Mouse (Mus musculus) forebrain, embryonic 10.5 days (tissue): ENCODE measurements at regions not wholly inside any gene's neighbourhood (a gene's known extent, or its start where the extent isn't known, plus 50 kb on each side); places are given as distances from the start of the nearest gene placed in this dataset.

Source experiments
- DNase-seq: peaks from one replicate; pipeline ENCODE4 v3.0.0-alpha.2; 2017; ENCODE audit warnings: low spot score; ENCODE audit errors: extremely low spot score
- H3K27ac ChIP-seq: fragments of 300-500 bp; sonication (generic); 2 replicates; pipeline ENCODE4 v1.5.1; 2016; ENCODE audit warnings: mild to moderate bottlenecking
- H3K27me3 ChIP-seq: fragments of 300-500 bp; sonication (generic); 2 replicates; pipeline ENCODE4 v1.6.1; 2016; ENCODE audit warnings: mild to moderate bottlenecking; ENCODE audit not compliant: poor library complexity, severe bottlenecking
- H3K36me3 ChIP-seq: fragments of 300-500 bp; sonication (generic); replicated peaks from 2 replicates; pipeline ENCODE4 v1.6.1; 2016; ENCODE audit warnings: mild to moderate bottlenecking, moderate library complexity
- H3K4me1 ChIP-seq: fragments of 300-500 bp; sonication (generic); 2 replicates; pipeline ENCODE4 v1.6.1; 2016
- H3K4me3 ChIP-seq: fragments of 300-500 bp; sonication (generic); 2 replicates; pipeline ENCODE4 v1.5.1; 2016; ENCODE audit warnings: mild to moderate bottlenecking, moderate library complexity
- H3K9me3 ChIP-seq: fragments of 300-500 bp; sonication (generic); 2 replicates; pipeline ENCODE4 v1.6.1; 2016; ENCODE audit warnings: mild to moderate bottlenecking, moderate library complexity
- WGBS: fragments of 180-500 bp; shearing (Covaris S2); methylation state at CpG from one replicate; pipeline ENCODE4 v1.1.7; 2016; 5-methylcytosine and 5-hydroxymethylcytosine counted together

- H3K4me1 ChIP-seq = peaks cover 19% of the 10 kb centered on the region
- no peak for DNase-seq
- H3K4me3 ChIP-seq = no peak overlapping the region
- peaks cover 10% of the 10 kb centered on the region for H3K27me3 ChIP-seq
- 70% methylated on average over 4 of the region's 4 CpGs for WGBS
- no peaks in the 10 kb centered on the region for H3K36me3 ChIP-seq
- no peaks in the 10 kb centered on the region for H3K9me3 ChIP-seq
- peak overlapping the region; percentile 68; the same call in 1 of the 2 replicates for H3K27ac ChIP-seq
These were observed 99.5 kb upstream of the Nrbf2 start for GRCm38 (mm10) chr10:67384568-67384958.

- no peak overlapping the region for H3K27ac ChIP-seq
- peaks cover 19% of the 10 kb centered on the region for H3K4me1 ChIP-seq
- H3K36me3 ChIP-seq = no peaks in the 10 kb centered on the region
- no peak overlapping the region for H3K4me3 ChIP-seq
- peaks cover 10% of the 10 kb centered on the region for H3K27me3 ChIP-seq
- 90% methylated on average over 5 of the region's 5 CpGs for WGBS
- H3K9me3 ChIP-seq = no peaks in the 10 kb centered on the region
- DNase-seq = no peak
These were observed 100.9 kb upstream of the Nrbf2 start for GRCm38 (mm10) chr10:67385966-67386365.

- Histone ChIP-seq H3K9me3 (no peaks in the 10 kb centered on the region), H3K4me1 (peaks cover 16% of the 10 kb centered on the region), H3K27me3 (no peaks in the 10 kb centered on the region), H3K4me3 (no peak overlapping the region), H3K36me3 (no peaks in the 10 kb centered on the region), H3K27ac (no peak overlapping the region)
- DNase-seq = no peak
- 85% methylated on average over 6 of the region's 6 CpGs for WGBS
These were observed 103.7 kb upstream of the Nrbf2 start for GRCm38 (mm10) chr10:67388755-67389154.

GRCm38 (mm10) chr10:67400434-67400833 is 115.3 kb upstream of the Nrbf2 start:
- Histone ChIP-seq H3K27ac (no peak overlapping the region), H3K9me3 (no peaks in the 10 kb centered on the region), H3K27me3 (no peaks in the 10 kb centered on the region), H3K4me3 (no peak overlapping the region), H3K36me3 (no peaks in the 10 kb centered on the region), H3K4me1 (peaks cover 4% of the 10 kb centered on the region; the same call in 1 of the 2 replicates)
- WGBS = 69% methylated on average over 5 of the region's 5 CpGs
- no peak for DNase-seq

- no peak for DNase-seq
These were observed 116.3 kb upstream of the Nrbf2 start for GRCm38 (mm10) chr10:67401409-67401808.

GRCm38 (mm10) chr10:67417529-67417928 is 117.7 kb upstream of the Egr2 start:
- Histone ChIP-seq H3K9me3 (no peaks in the 10 kb centered on the region), H3K27ac (no peak overlapping the region), H3K36me3 (no peaks in the 10 kb centered on the region), H3K4me3 (no peak overlapping the region), H3K27me3 (no peaks in the 10 kb centered on the region), H3K4me1 (no peaks in the 10 kb centered on the region)
- DNase-seq = no peak
- 89% methylated on average over 8 of the region's 8 CpGs for WGBS

More at GRCm38 (mm10) chr10:67401409-67401808, 116.3 kb upstream of the Nrbf2 start:
- H3K9me3 ChIP-seq = no peaks in the 10 kb centered on the region
- no peaks in the 10 kb centered on the region for H3K27me3 ChIP-seq
- H3K4me1 ChIP-seq = peaks cover 4% of the 10 kb centered on the region; the same call in 1 of the 2 replicates
- 66% methylated on average over 6 of the region's 6 CpGs for WGBS
- H3K27ac ChIP-seq = no peak overlapping the region
- no peaks in the 10 kb centered on the region for H3K36me3 ChIP-seq
- H3K4me3 ChIP-seq = no peak overlapping the region

GRCm38 (mm10) chr10:67420761-67421160 is 114.5 kb upstream of the Egr2 start:
- Histone ChIP-seq H3K9me3 (no peaks in the 10 kb centered on the region), H3K4me3 (no peak overlapping the region), H3K27me3 (no peaks in the 10 kb centered on the region), H3K27ac (no peak overlapping the region), H3K4me1 (no peaks in the 10 kb centered on the region), H3K36me3 (no peaks in the 10 kb centered on the region)
- WGBS = 92% methylated on average over 5 of the region's 5 CpGs
- DNase-seq = no peak

GRCm38 (mm10) chr10:67425407-67425806 is 109.9 kb upstream of the Egr2 start:
- H3K4me1 ChIP-seq = peaks cover 9% of the 10 kb centered on the region
- no peaks in the 10 kb centered on the region for H3K9me3 ChIP-seq
- DNase-seq = no peak
- no peaks in the 10 kb centered on the region for H3K36me3 ChIP-seq
- no peaks in the 10 kb centered on the region for H3K27me3 ChIP-seq
- H3K4me3 ChIP-seq = no peak overlapping the region
- 95% methylated on average over 6 of the region's 6 CpGs for WGBS
- H3K27ac ChIP-seq = no peak overlapping the region

GRCm38 (mm10) chr10:67427220-67427619 is 108.1 kb upstream of the Egr2 start:
- Histone ChIP-seq H3K36me3 (no peaks in the 10 kb centered on the region), H3K4me1 (peaks cover 9% of the 10 kb centered on the region), H3K4me3 (no peak overlapping the region), H3K27me3 (no peaks in the 10 kb centered on the region), H3K27ac (no peak overlapping the region), H3K9me3 (no peaks in the 10 kb centered on the region)
- DNase-seq = peak; percentile 19
- 32% methylated on average over 10 of the region's 10 CpGs for WGBS

- Histone ChIP-seq H3K4me3 (no peak overlapping the region), H3K27ac (no peak overlapping the region), H3K27me3 (no peaks in the 10 kb centered on the region), H3K36me3 (no peaks in the 10 kb centered on the region), H3K9me3 (no peaks in the 10 kb centered on the region), H3K4me1 (peaks cover 9% of the 10 kb centered on the region)
- WGBS = 91% methylated on average over 2 of the region's 2 CpGs
- no peak for DNase-seq
These were observed 104.5 kb upstream of the Egr2 start for GRCm38 (mm10) chr10:67430805-67431204.

GRCm38 (mm10) chr10:67439042-67439635 is 96.1 kb upstream of the Egr2 start:
- H3K27me3 ChIP-seq = no peaks in the 10 kb centered on the region
- H3K4me3 ChIP-seq = no peak overlapping the region
- no peaks in the 10 kb centered on the region for H3K36me3 ChIP-seq
- DNase-seq = no peak
- no peaks in the 10 kb centered on the region for H3K9me3 ChIP-seq
- H3K27ac ChIP-seq = no peak overlapping the region
- WGBS = 91% methylated on average over 15 of the region's 15 CpGs
- no peaks in the 10 kb centered on the region for H3K4me1 ChIP-seq

- no peak overlapping the region for H3K4me3 ChIP-seq
- H3K9me3 ChIP-seq = no peaks in the 10 kb centered on the region
- DNase-seq = no peak
- H3K36me3 ChIP-seq = no peaks in the 10 kb centered on the region
- no peak overlapping the region for H3K27ac ChIP-seq
- no peaks in the 10 kb centered on the region for H3K27me3 ChIP-seq
- H3K4me1 ChIP-seq = no peaks in the 10 kb centered on the region
- 88% methylated on average over 5 of the region's 5 CpGs for WGBS
These were observed 95.4 kb upstream of the Egr2 start for GRCm38 (mm10) chr10:67439844-67440243.

- Histone ChIP-seq H3K27me3 (no peaks in the 10 kb centered on the region), H3K4me3 (no peak overlapping the region), H3K36me3 (no peaks in the 10 kb centered on the region), H3K4me1 (no peaks in the 10 kb centered on the region), H3K27ac (no peak overlapping the region), H3K9me3 (no peaks in the 10 kb centered on the region)
- 80% methylated on average over 7 of the region's 7 CpGs for WGBS
- no peak for DNase-seq
These were observed 94.0 kb upstream of the Egr2 start for GRCm38 (mm10) chr10:67441243-67441642.

GRCm38 (mm10) chr10:67448875-67449274 is 86.4 kb upstream of the Egr2 start:
- H3K9me3 ChIP-seq = peaks cover 7% of the 10 kb centered on the region
- peaks cover 7% of the 10 kb centered on the region; the same call in 1 of the 2 replicates for H3K4me1 ChIP-seq
- 93% methylated on average over 6 of the region's 6 CpGs for WGBS
- H3K4me3 ChIP-seq = no peak overlapping the region
- H3K36me3 ChIP-seq = no peaks in the 10 kb centered on the region
- no peaks in the 10 kb centered on the region for H3K27me3 ChIP-seq
- H3K27ac ChIP-seq = no peak overlapping the region
- no peak for DNase-seq
